Comparison of ENCODE assay signal across 18 mouse cellular contexts in genomic region chrX:110117471-110118190, GRCm38 (mm10).
A peak's percentile ranks its signal among the peaks of the same experiment; 100 is the strongest.
DNase-seq lines count a peak whose midpoint lies in the region; TF ChIP-seq lines count a peak whose summit lies in the region.
"Had no signal": no experiment of that assay in that cellular context is flagged by ENCODE, and none has a peak within 500 bp of the region (broad histone marks: within the 10 kb centered on the region; RNA-seq: fewer than 3 reads in every experiment).

No protein-coding gene starts in this region.

- 64% methylated on average over 3 of the region's 3 CpGs for WGBS in cerebellum, adult 2 months

- no peak overlapping the region for H3K27ac ChIP-seq in cerebellum, adult 2 months (ENCODE audit: insufficient read depth, low read length)
- H3K27ac ChIP-seq in MEL (ENCODE audit: control insufficient read depth, low read depth, low read length) = no peak overlapping the region
- H3K27ac ChIP-seq: embryonic facial prominence, embryonic 10.5 days; embryonic facial prominence, embryonic 12.5 days; forebrain, embryonic 13.5 days; forebrain, embryonic 15.5 days had no signal

- no peak overlapping the region for H3K9ac ChIP-seq in MEL (ENCODE audit: control insufficient read depth, low read depth, low read length, poor library complexity, severe bottlenecking)
- H3K9ac ChIP-seq: embryonic facial prominence, embryonic 12.5 days; forebrain, embryonic 13.5 days; forebrain, embryonic 15.5 days; forebrain, postnatal 0 days had no signal

- H3K9me3 ChIP-seq in MEL (replicated peaks; ENCODE audit: insufficient read depth, low read length) = no peaks in the 10 kb centered on the region
- H3K9me3 ChIP-seq: embryonic facial prominence, embryonic 10.5 days; embryonic facial prominence, embryonic 12.5 days; forebrain, embryonic 13.5 days; forebrain, embryonic 15.5 days; G1E had no signal

- no peak for TF ChIP-seq CTCF in cerebellum, adult 2 months (IDR thresholded peaks at IDR 0.05; ENCODE audit: borderline replicate concordance, insufficient read depth, low read depth, low read length)
- no peak for TF ChIP-seq CTCF in MEL (IDR thresholded peaks at IDR 0.05 in 2 of 3, conservative IDR thresholded peaks at IDR 0.05 in 1 of 3; ENCODE audit: control insufficient read depth in 1 of 3, insufficient read depth in 1 of 3, low read depth in 2 of 3, low read length in 3 of 3, poor library complexity in 1 of 3, severe bottlenecking in 1 of 3)

- TF ChIP-seq EP300 in MEL (IDR thresholded peaks at IDR 0.05; ENCODE audit: low read depth in 1 of 2, low read length in 2 of 2) = peak; percentile 9 to 65; a peak in 3 of 4 replicates

- no peaks in the 10 kb centered on the region for H3K4me1 ChIP-seq in cerebellum, adult 2 months (ENCODE audit: control insufficient read depth, insufficient read depth, low read length)
- H3K4me1 ChIP-seq in MEL (ENCODE audit: control insufficient read depth in 1 of 2, insufficient read depth in 2 of 2, low read length in 2 of 2) = no peaks in the 10 kb centered on the region
- H3K4me1 ChIP-seq: embryonic facial prominence, embryonic 10.5 days; embryonic facial prominence, embryonic 12.5 days; forebrain, embryonic 13.5 days; forebrain, embryonic 15.5 days had no signal

- peak; percentile 42 to 53 for DNase-seq in cerebellum, postnatal 14 days
- no peak for DNase-seq in cerebellum, adult 2 months
- peak; percentile 18 for DNase-seq in 416B (ENCODE audit: low read depth)
- peak; percentile 53 for DNase-seq in MEL (ENCODE audit: low read depth, low spot score)
- DNase-seq in adrenal gland, postnatal 36 days = no peak
- DNase-seq: adrenal gland, adult 2 months; adrenal gland, postnatal 10 days; adrenal gland, postnatal 25 days; B cell, adult 2 months; cerebellum, adult 11-12 months; cerebellum, adult 8-10 months; forebrain, postnatal 0 days had no signal

- H3K36me3 ChIP-seq in MEL (ENCODE audit: control insufficient read depth in 1 of 2, insufficient read depth in 2 of 2, low read length in 2 of 2) = peaks cover 0 to 2% of the 10 kb centered on the region in 2 experiments; a peak in 1 of 4 replicates
- H3K36me3 ChIP-seq: embryonic facial prominence, embryonic 10.5 days; embryonic facial prominence, embryonic 12.5 days; forebrain, embryonic 15.5 days; G1E had no signal

- no peaks in the 10 kb centered on the region for H3K79me2 ChIP-seq in MEL (ENCODE audit: control insufficient read depth, insufficient read depth, low read length, poor library complexity)

- no peak for TF ChIP-seq POLR2A in cerebellum, adult 2 months (IDR thresholded peaks at IDR 0.05; ENCODE audit: borderline replicate concordance, insufficient read depth, low read length)
- no peak for TF ChIP-seq POLR2A in MEL (IDR thresholded peaks at IDR 0.05; ENCODE audit: control insufficient read depth in 1 of 2, insufficient read depth in 1 of 2, low read depth in 1 of 2, low read length in 2 of 2, poor library complexity in 1 of 2)

- H3K4me3 ChIP-seq in cerebellum, adult 2 months (replicated peaks; ENCODE audit: insufficient read depth, low read depth, low read length) = no peak overlapping the region
- no peak overlapping the region for H3K4me3 ChIP-seq in MEL (ENCODE audit: control insufficient read depth in 1 of 2, insufficient read depth in 1 of 2, low read depth in 2 of 2, low read length in 2 of 2)
- H3K4me3 ChIP-seq: embryonic facial prominence, embryonic 10.5 days; embryonic facial prominence, embryonic 12.5 days; forebrain, embryonic 13.5 days; forebrain, embryonic 15.5 days had no signal

- H3K27me3 ChIP-seq in cerebellum, adult 2 months (ENCODE audit: control insufficient read depth, insufficient read depth, low read length) = no peaks in the 10 kb centered on the region
- no peaks in the 10 kb centered on the region for H3K27me3 ChIP-seq in MEL (ENCODE audit: control insufficient read depth in 1 of 2, insufficient read depth in 2 of 2, low read length in 2 of 2)
- H3K27me3 ChIP-seq: CH12.LX; embryonic facial prominence, embryonic 12.5 days; forebrain, embryonic 13.5 days; forebrain, embryonic 15.5 days had no signal

- TF ChIP-seq RAD21 in MEL (IDR thresholded peaks at IDR 0.05; ENCODE audit: low read depth, low read length) = no peak

TF ChIP-seq in MEL, 35 proteins besides CTCF, POLR2A, EP300 and RAD21:
- TF ChIP-seq MAX (IDR thresholded peaks at IDR 0.05; ENCODE audit: low read length) (no peak), MXI1 (IDR thresholded peaks at IDR 0.05; ENCODE audit: low read depth, low read length) (no peak), RCOR1 (IDR thresholded peaks at IDR 0.05; ENCODE audit: low read depth, low read length) (peak; percentile 59; the same call in 1 of the 2 replicates), NRF1 (IDR thresholded peaks at IDR 0.05; ENCODE audit: insufficient read depth, low read depth, low read length, poor library complexity, severe bottlenecking) (no peak), CHD2 (IDR thresholded peaks at IDR 0.05; ENCODE audit: low read length) (no peak), ETS1 (IDR thresholded peaks at IDR 0.05; ENCODE audit: low read depth, low read length) (peak; percentile 30; the same call in 1 of the 2 replicates), ZKSCAN1 (IDR thresholded peaks at IDR 0.05; ENCODE audit: low read depth, low read length) (no peak), E2F4 (IDR thresholded peaks at IDR 0.05; ENCODE audit: borderline replicate concordance, low read depth, low read length) (no peak), ZMIZ1 (IDR thresholded peaks at IDR 0.05; ENCODE audit: low read depth, low read length) (no peak), MYC (IDR thresholded peaks at IDR 0.05; ENCODE audit: low read depth, low read length) (no peak), MYB (IDR thresholded peaks at IDR 0.05; ENCODE audit: low read depth, low read length) (no peak), MAFK (IDR thresholded peaks at IDR 0.05; ENCODE audit: borderline replicate concordance, low read depth, low read length) (no peak), USF1 (IDR thresholded peaks at IDR 0.05; ENCODE audit: low read depth, low read length) (no peak), GATA1 (IDR thresholded peaks at IDR 0.05; ENCODE audit: low read depth, low read length) (no peak; the same call in 1 of the 2 replicates), MAZ (IDR thresholded peaks at IDR 0.05; ENCODE audit: low read depth, low read length) (no peak), TCF12 (IDR thresholded peaks at IDR 0.05; ENCODE audit: low read depth, low read length) (peak; percentile 8; the same call in 1 of the 2 replicates)
TF ChIP-seq in MEL: peak in this region for 3.

Comparison
In these comparisons a context has a peak if more than half of its experiments do, and no peak if none do; other contexts are left out.
1. DNase-seq: peak in cerebellum, postnatal 14 days (2 of 2), 416B (single experiment) and MEL (single experiment); none in cerebellum, adult 2 months (0 of 2) and adrenal gland, postnatal 36 days (0 of 2).